Mouse (Mus musculus): Measurements from ENCODE around the gene Gm20721. TPM values are rescaled to one million over a fixed set of nuclear protein-coding genes. Genes with fewer than 3 reads are reported as not detected.
"Not testable (repeated sequence)": the region's sequence is repeated elsewhere in the genome, so short reads cannot be mapped to it uniquely, and the experiment has no call there.

Gm20721 gene
- polyA plus RNA-seq, 1 experiment = 2.9 TPM

DNA sequence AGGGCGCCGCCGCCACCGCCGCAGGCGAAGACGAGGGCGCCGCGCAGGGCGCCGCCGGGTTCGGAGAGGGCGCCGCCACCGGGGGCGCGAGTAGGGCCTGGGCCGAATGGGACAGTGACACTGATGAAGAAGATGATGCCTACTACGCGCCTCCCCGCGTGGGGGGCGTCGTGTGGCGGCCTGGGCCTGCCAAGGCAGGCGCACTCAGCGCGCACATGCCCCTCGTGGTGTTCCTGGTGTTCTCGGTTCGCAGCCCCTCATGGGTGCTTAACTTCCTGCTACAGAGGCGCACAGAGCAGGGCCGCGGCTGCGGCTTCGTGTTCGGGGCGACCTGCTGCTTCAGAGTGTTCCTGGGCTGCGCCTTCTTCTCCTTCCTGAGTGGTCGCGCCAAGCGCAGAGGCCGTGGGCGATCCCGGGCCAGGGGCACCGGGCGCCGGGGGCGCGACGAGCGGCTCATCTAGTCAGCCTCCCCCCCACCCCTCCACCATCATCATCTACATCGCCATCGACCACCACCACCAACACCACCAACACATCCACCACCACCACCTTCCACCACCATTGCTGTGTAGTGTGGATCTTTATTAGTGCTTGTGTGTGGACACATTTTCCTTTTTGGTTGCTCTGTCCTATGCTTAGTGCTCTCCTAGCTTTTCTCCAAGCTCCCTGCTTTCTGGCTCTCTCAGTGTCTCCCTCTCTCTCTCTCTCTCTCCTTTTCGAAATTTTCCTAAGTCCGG, 17.4 kb downstream of the Gm20721 start:
- Histone ChIP-seq H3ac (ENCODE audit: control insufficient read depth, insufficient read length, low read depth) (peak overlapping the region; percentile 80), H3K36me3 (ENCODE audit: control insufficient read depth, insufficient read depth) (peaks cover 7% of the 10 kb centered on the region), H3K27me3 (ENCODE audit: control insufficient read depth, insufficient read depth, insufficient read length) (no peaks in the 10 kb centered on the region), H3K79me2 (ENCODE audit: control insufficient read depth, insufficient read depth) (peaks cover 63% of the 10 kb centered on the region), H3K79me3 (ENCODE audit: low read depth) (peaks cover 38% of the 10 kb centered on the region), H3K4me3 (ENCODE audit: insufficient read depth, poor library complexity, severe bottlenecking) (peak overlapping the region; percentile 69)
- peak; percentile 8 for TF ChIP-seq CTCF (IDR thresholded peaks at IDR 0.05; ENCODE audit: control insufficient read depth, insufficient read depth, insufficient read length)
- no peak for TF ChIP-seq FOSL1 (IDR thresholded peaks at IDR 0.05; ENCODE audit: insufficient read depth, low read length, poor library complexity, severe bottlenecking)

- H3ac ChIP-seq (ENCODE audit: control insufficient read depth, insufficient read length, low read depth) = peak overlapping the region; percentile 80
- H3K79me3 ChIP-seq (ENCODE audit: low read depth) = peaks cover 32% of the 10 kb centered on the region
- peaks cover 56% of the 10 kb centered on the region for H3K79me2 ChIP-seq (ENCODE audit: control insufficient read depth, insufficient read depth)
- no peaks in the 10 kb centered on the region for H3K27me3 ChIP-seq (ENCODE audit: control insufficient read depth, insufficient read depth, insufficient read length)
- TF ChIP-seq MYOD1 (IDR thresholded peaks at IDR 0.05; ENCODE audit: control insufficient read depth, insufficient read length, low read depth) = no peak
- TF ChIP-seq USF1 (IDR thresholded peaks at IDR 0.05; ENCODE audit: low read depth) = no peak
- TF ChIP-seq MAX (IDR thresholded peaks at IDR 0.05) = no peak
- no peak for TF ChIP-seq MYOG (IDR thresholded peaks at IDR 0.05; ENCODE audit: control insufficient read depth, extremely low read depth, insufficient read length)
- no peak for TF ChIP-seq CTCF (IDR thresholded peaks at IDR 0.05; ENCODE audit: control insufficient read depth, insufficient read depth, insufficient read length)
- TF ChIP-seq FOSL1 (IDR thresholded peaks at IDR 0.05; ENCODE audit: insufficient read depth, low read length, poor library complexity, severe bottlenecking) = no peak
- TF ChIP-seq CEBPB (IDR thresholded peaks at IDR 0.05; ENCODE audit: low read depth) = no peak
- peaks cover 4% of the 10 kb centered on the region for H3K36me3 ChIP-seq (ENCODE audit: control insufficient read depth, insufficient read depth)
- peak overlapping the region; percentile 69 for H3K4me3 ChIP-seq (ENCODE audit: insufficient read depth, poor library complexity, severe bottlenecking)
Measured at GRCm38 (mm10) chr2:174328358-174328905, 18.1 kb downstream of the Gm20721 start.

- Histone ChIP-seq H3K4me3 (ENCODE audit: insufficient read depth, poor library complexity, severe bottlenecking) (peak overlapping the region; percentile 69), H3K36me3 (ENCODE audit: control insufficient read depth, insufficient read depth) (peaks cover 4% of the 10 kb centered on the region), H3K27me3 (ENCODE audit: control insufficient read depth, insufficient read depth, insufficient read length) (no peaks in the 10 kb centered on the region), H3K79me3 (ENCODE audit: low read depth) (peaks cover 22% of the 10 kb centered on the region), H3K79me2 (ENCODE audit: control insufficient read depth, insufficient read depth) (peaks cover 47% of the 10 kb centered on the region), H3ac (ENCODE audit: control insufficient read depth, insufficient read length, low read depth) (peak overlapping the region; percentile 89)
- TF ChIP-seq MAX (IDR thresholded peaks at IDR 0.05) (peak; percentile 93), MYOD1 (IDR thresholded peaks at IDR 0.05; ENCODE audit: control insufficient read depth, insufficient read length, low read depth) (no peak)
Measured at GRCm38 (mm10) chr2:174327295-174327981, 19.1 kb downstream of the Gm20721 start.

- no peaks in the 10 kb centered on the region for H3K36me3 ChIP-seq (ENCODE audit: control insufficient read depth, insufficient read depth)
- H3K79me2 ChIP-seq (ENCODE audit: control insufficient read depth, insufficient read depth) = peaks cover 37% of the 10 kb centered on the region
- peaks cover 12% of the 10 kb centered on the region for H3K79me3 ChIP-seq (ENCODE audit: low read depth)
- no peak overlapping the region for H3ac ChIP-seq (ENCODE audit: control insufficient read depth, insufficient read length, low read depth)
- TF ChIP-seq MYOD1 (IDR thresholded peaks at IDR 0.05; ENCODE audit: control insufficient read depth, insufficient read length, low read depth) (no peak), FOSL1 (IDR thresholded peaks at IDR 0.05; ENCODE audit: insufficient read depth, low read length, poor library complexity, severe bottlenecking) (no peak), MYOG (IDR thresholded peaks at IDR 0.05; ENCODE audit: control insufficient read depth, extremely low read depth, insufficient read length) (no peak), CEBPB (IDR thresholded peaks at IDR 0.05; ENCODE audit: low read depth) (no peak), MAX (IDR thresholded peaks at IDR 0.05) (no peak), CTCF (IDR thresholded peaks at IDR 0.05; ENCODE audit: control insufficient read depth, insufficient read depth, insufficient read length) (no peak), USF1 (IDR thresholded peaks at IDR 0.05; ENCODE audit: low read depth) (no peak)
- no peaks in the 10 kb centered on the region for H3K27me3 ChIP-seq (ENCODE audit: control insufficient read depth, insufficient read depth, insufficient read length)
- peak overlapping the region; percentile 69 for H3K4me3 ChIP-seq (ENCODE audit: insufficient read depth, poor library complexity, severe bottlenecking)
Measured at GRCm38 (mm10) chr2:174326481-174326880, 20.0 kb downstream of the Gm20721 start.

- peaks cover 7% of the 10 kb centered on the region for H3K79me3 ChIP-seq (ENCODE audit: low read depth)
- TF ChIP-seq CEBPB (IDR thresholded peaks at IDR 0.05; ENCODE audit: low read depth) (no peak), USF1 (IDR thresholded peaks at IDR 0.05; ENCODE audit: low read depth) (no peak), MYOD1 (IDR thresholded peaks at IDR 0.05; ENCODE audit: control insufficient read depth, insufficient read length, low read depth) (no peak), MAX (IDR thresholded peaks at IDR 0.05) (no peak)
- H3K36me3 ChIP-seq (ENCODE audit: control insufficient read depth, insufficient read depth) = no peaks in the 10 kb centered on the region
- H3K79me2 ChIP-seq (ENCODE audit: control insufficient read depth, insufficient read depth) = peaks cover 32% of the 10 kb centered on the region
- no peak overlapping the region for H3K4me3 ChIP-seq (ENCODE audit: insufficient read depth, poor library complexity, severe bottlenecking)
- no peaks in the 10 kb centered on the region for H3K27me3 ChIP-seq (ENCODE audit: control insufficient read depth, insufficient read depth, insufficient read length)
- H3ac ChIP-seq (ENCODE audit: control insufficient read depth, insufficient read length, low read depth) = no peak overlapping the region
Measured at GRCm38 (mm10) chr2:174325989-174326388, 20.5 kb downstream of the Gm20721 start.

- Histone ChIP-seq H3K79me2 (ENCODE audit: control insufficient read depth, insufficient read depth) (no peaks in the 10 kb centered on the region), H3K79me3 (ENCODE audit: low read depth) (no peaks in the 10 kb centered on the region), H3K36me3 (ENCODE audit: control insufficient read depth, insufficient read depth) (no peaks in the 10 kb centered on the region), H3K4me3 (ENCODE audit: insufficient read depth, poor library complexity, severe bottlenecking) (no peak overlapping the region), H3ac (ENCODE audit: control insufficient read depth, insufficient read length, low read depth) (no peak overlapping the region), H3K27me3 (ENCODE audit: control insufficient read depth, insufficient read depth, insufficient read length) (no peaks in the 10 kb centered on the region)
- TF ChIP-seq USF1 (IDR thresholded peaks at IDR 0.05; ENCODE audit: low read depth) = no peak
- TF ChIP-seq MYOD1 (IDR thresholded peaks at IDR 0.05; ENCODE audit: control insufficient read depth, insufficient read length, low read depth) = no peak
- no peak for TF ChIP-seq MAX (IDR thresholded peaks at IDR 0.05)
- no peak for TF ChIP-seq CTCF (IDR thresholded peaks at IDR 0.05; ENCODE audit: control insufficient read depth, insufficient read depth, insufficient read length)
- no peak for TF ChIP-seq MYOG (IDR thresholded peaks at IDR 0.05; ENCODE audit: control insufficient read depth, extremely low read depth, insufficient read length)
- TF ChIP-seq CEBPB (IDR thresholded peaks at IDR 0.05; ENCODE audit: low read depth) = no peak
- no peak for TF ChIP-seq FOSL1 (IDR thresholded peaks at IDR 0.05; ENCODE audit: insufficient read depth, low read length, poor library complexity, severe bottlenecking)
Measured at GRCm38 (mm10) chr2:174316661-174317060, 29.9 kb downstream of the Gm20721 start.

GRCm38 (mm10) chr2:174315445-174315844, 31.1 kb downstream of the Gm20721 start:
- not testable (repeated sequence) for H3K79me2 ChIP-seq (ENCODE audit: control insufficient read depth, insufficient read depth); H3K4me3 ChIP-seq (ENCODE audit: insufficient read depth, poor library complexity, severe bottlenecking); H3ac ChIP-seq (ENCODE audit: control insufficient read depth, insufficient read length, low read depth); H3K27me3 ChIP-seq (ENCODE audit: control insufficient read depth, insufficient read depth, insufficient read length); H3K36me3 ChIP-seq (ENCODE audit: control insufficient read depth, insufficient read depth); H3K79me3 ChIP-seq (ENCODE audit: low read depth)
